Mouse (Mus musculus) testis, adult 2 months (tissue): Measurements from ENCODE around the gene Rnf121.

Source experiments
- CTCF ChIP-seq: fragments of 200-500 bp; IDR thresholded peaks from 2 replicates; pipeline ENCODE4 v1.5.1; 2012; ENCODE audit warnings: low read depth, mild to moderate bottlenecking, inconsistent platforms, low read length, moderate library complexity; ENCODE audit not compliant: control insufficient read depth, insufficient read depth, insufficient replicate concordance
- POLR2A ChIP-seq: fragments of 200-500 bp; IDR thresholded peaks from 2 replicates; pipeline ENCODE4 v1.6.1; 2012; ENCODE audit warnings: low read depth, mild to moderate bottlenecking, inconsistent platforms, low read length, moderate library complexity; ENCODE audit not compliant: control insufficient read depth

DNA sequence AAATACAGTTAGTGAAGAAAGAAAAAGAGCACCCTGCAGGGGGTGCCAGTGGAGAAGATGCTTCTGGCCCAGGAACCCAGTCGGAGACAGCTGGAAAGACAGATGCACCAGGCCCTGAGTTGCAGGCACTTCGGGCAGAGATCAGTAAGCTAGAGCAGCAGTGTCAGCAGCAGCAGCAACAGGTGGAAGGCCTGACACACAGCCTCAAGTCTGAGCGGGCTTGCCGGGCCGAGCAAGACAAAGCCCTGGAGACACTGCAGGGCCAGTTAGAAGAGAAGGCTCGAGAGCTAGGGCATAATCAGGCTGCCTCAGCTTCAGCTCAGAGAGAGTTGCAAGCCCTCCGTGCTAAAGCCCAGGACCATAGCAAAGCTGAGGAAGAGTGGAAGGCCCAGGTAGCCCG, 65.0 kb downstream of the Rnf121 start:
- no peak for TF ChIP-seq POLR2A
- TF ChIP-seq CTCF: no peak
